Mouse (Mus musculus): ENCODE measurements around the gene Igfbp1.

The Igfbp1 gene

GRCm38 (mm10) chr11:7231958-7232357, 34.4 kb downstream of the Igfbp1 start:
- no peak for DNase-seq (ENCODE audit: low read depth, low spot score)

- DNase-seq (ENCODE audit: low read depth, low spot score), result no peak
Measured at GRCm38 (mm10) chr11:7233333-7233732, 35.8 kb downstream of the Igfbp1 start.

GRCm38 (mm10) chr11:7234436-7234835, 36.9 kb downstream of the Igfbp1 start:
- no peak for DNase-seq (ENCODE audit: low read depth, low spot score)

- no peak for DNase-seq (ENCODE audit: low read depth, low spot score)
Measured at GRCm38 (mm10) chr11:7234981-7235609, 37.5 kb downstream of the Igfbp1 start.

- no peak for DNase-seq (ENCODE audit: low read depth, low spot score)
Measured at GRCm38 (mm10) chr11:7236751-7237150, 39.2 kb downstream of the Igfbp1 start.

GRCm38 (mm10) chr11:7237712-7238111, 40.1 kb downstream of the Igfbp1 start:
- DNase-seq (ENCODE audit: low read depth, low spot score), result no peak

GRCm38 (mm10) chr11:7238546-7238945, 41.0 kb downstream of the Igfbp1 start:
- no peak for DNase-seq (ENCODE audit: low read depth, low spot score)

GRCm38 (mm10) chr11:7239041-7239740, 41.6 kb downstream of the Igfbp1 start:
- no peak for DNase-seq (ENCODE audit: low read depth, low spot score)

- DNase-seq (ENCODE audit: low read depth, low spot score), result no peak
Measured at GRCm38 (mm10) chr11:7244782-7245181, 47.2 kb downstream of the Igfbp1 start.

- DNase-seq (ENCODE audit: low read depth, low spot score), result no peak
Measured at GRCm38 (mm10) chr11:7250415-7250814, 52.8 kb downstream of the Igfbp1 start.

GRCm38 (mm10) chr11:7250870-7251269, 53.3 kb downstream of the Igfbp1 start:
- no peak for DNase-seq (ENCODE audit: low read depth, low spot score)

Measured in A20 (cell line).